ENCODE assay signal across 11 mouse cellular contexts in the genomic region with DNA sequence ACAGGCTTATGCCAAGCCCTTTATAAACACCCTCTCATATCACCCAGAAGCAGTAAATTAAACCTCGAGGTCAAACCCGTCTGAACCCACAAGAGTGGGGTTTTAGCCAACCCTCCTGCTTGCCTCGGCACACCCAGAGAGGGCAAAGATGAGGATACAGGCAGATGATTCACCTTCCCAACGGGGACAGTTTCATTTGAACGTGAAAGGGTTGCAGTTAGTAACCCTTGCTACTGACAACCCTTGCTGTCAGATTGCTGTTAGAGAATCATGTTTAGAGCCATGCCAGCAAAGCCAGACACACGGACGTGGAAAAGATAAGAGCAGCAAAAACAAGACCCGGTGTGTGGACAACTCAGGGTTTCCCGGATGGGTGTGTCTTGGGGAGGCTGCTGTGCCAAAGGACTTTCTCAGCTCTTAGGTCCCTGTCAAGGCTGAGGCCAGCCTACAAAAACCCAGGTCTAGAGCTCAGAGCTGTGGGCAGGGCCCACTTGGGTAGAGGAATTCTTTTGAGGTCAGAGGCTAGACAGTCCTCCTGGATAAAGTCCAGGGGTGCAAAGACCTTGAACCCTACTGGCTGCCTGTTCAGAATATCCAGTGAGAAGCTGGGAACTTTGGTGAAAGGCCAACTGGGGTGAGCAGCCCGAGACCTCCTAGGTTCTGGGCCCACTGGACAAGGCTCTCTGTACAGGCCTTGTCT. TPM values are rescaled to one million over a fixed set of nuclear protein-coding genes. Genes with fewer than 3 reads are reported as not detected.
DNase-seq lines count a peak whose midpoint lies in the region; ATAC-seq and TF ChIP-seq lines count a peak whose summit lies in the region.
"Had no signal": no experiment of that assay in that cellular context is flagged by ENCODE, and none has a peak within 500 bp of the region (broad histone marks: within the 10 kb centered on the region; RNA-seq: fewer than 3 reads in every experiment).

No protein-coding gene starts in this region.

- no peak for ATAC-seq in neural tube, embryonic 13.5 days (ENCODE audit: low read depth)
- ATAC-seq in neural tube, embryonic 15.5 days (ENCODE audit: low FRiP score), result no peak
- 0 out of 2 replicates have a peak, but pooled peaks have one; percentile 18 for ATAC-seq in intestine, embryonic 15.5 days

- TF ChIP-seq POLR2A in small intestine, adult 2 months (IDR thresholded peaks at IDR 0.05; ENCODE audit: low read depth, low read length), result no peak

- WGBS in neural tube, embryonic 13.5 days, result 81% methylated on average over 10 of the region's 10 CpGs
- WGBS in neural tube, embryonic 15.5 days, result 82% methylated on average over 10 of the region's 10 CpGs
- 50% methylated on average over 10 of the region's 10 CpGs for WGBS in intestine, embryonic 15.5 days
- 23% methylated on average over 10 of the region's 10 CpGs for WGBS in small intestine, adult 2 months

- no peak overlapping the region for H3K9ac ChIP-seq in neural tube, embryonic 13.5 days
- no peak overlapping the region for H3K9ac ChIP-seq in neural tube, embryonic 15.5 days (replicated peaks)
- H3K9ac ChIP-seq in intestine, embryonic 15.5 days, result no peak overlapping the region

- H3K4me2 ChIP-seq in neural tube, embryonic 13.5 days, result no peak overlapping the region
- no peak overlapping the region for H3K4me2 ChIP-seq in neural tube, embryonic 15.5 days
- no peak overlapping the region for H3K4me2 ChIP-seq in intestine, embryonic 15.5 days (replicated peaks)

- no peaks in the 10 kb centered on the region for H3K27me3 ChIP-seq in neural tube, embryonic 13.5 days
- H3K27me3 ChIP-seq in neural tube, embryonic 15.5 days (replicated peaks), result no peaks in the 10 kb centered on the region
- no peaks in the 10 kb centered on the region for H3K27me3 ChIP-seq in intestine, embryonic 15.5 days (replicated peaks)
- no peaks in the 10 kb centered on the region for H3K27me3 ChIP-seq in small intestine, adult 2 months (ENCODE audit: control insufficient read depth, insufficient read depth, low read length)

- DNase-seq in heart, adult 18-20 months, result peak; percentile 56 to 58
- no peak for DNase-seq in heart, adult 8-10 months (ENCODE audit: low spot score)
- no peak for DNase-seq in left cerebral cortex, adult 11 months (ENCODE audit: low spot score)
- no peak for DNase-seq in cerebellum, postnatal 4 days (ENCODE audit: low spot score in 2 of 2)
- DNase-seq: gastrocnemius, postnatal 14 days; lung, adult 2 months; midbrain, embryonic 14.5 days had no signal

- peaks cover 5% of the 10 kb centered on the region; the same call in 1 of the 2 replicates for H3K36me3 ChIP-seq in neural tube, embryonic 13.5 days
- no peaks in the 10 kb centered on the region for H3K36me3 ChIP-seq in neural tube, embryonic 15.5 days
- H3K36me3 ChIP-seq in intestine, embryonic 15.5 days, result no peaks in the 10 kb centered on the region
- no peaks in the 10 kb centered on the region for H3K36me3 ChIP-seq in small intestine, adult 2 months (ENCODE audit: control insufficient read depth, insufficient read depth, low read length)

- TF ChIP-seq CTCF in small intestine, adult 2 months (IDR thresholded peaks at IDR 0.05; ENCODE audit: extremely low read depth, insufficient read length, insufficient replicate concordance, low read depth, low read length), result no peak

- H3K9me3 ChIP-seq in neural tube, embryonic 13.5 days, result no peaks in the 10 kb centered on the region
- no peaks in the 10 kb centered on the region for H3K9me3 ChIP-seq in neural tube, embryonic 15.5 days (replicated peaks)
- no peaks in the 10 kb centered on the region for H3K9me3 ChIP-seq in intestine, embryonic 15.5 days

- peaks cover 29% of the 10 kb centered on the region for H3K4me1 ChIP-seq in neural tube, embryonic 13.5 days (replicated peaks)
- peaks cover 20% of the 10 kb centered on the region for H3K4me1 ChIP-seq in neural tube, embryonic 15.5 days
- peaks cover 6% of the 10 kb centered on the region for H3K4me1 ChIP-seq in intestine, embryonic 15.5 days (replicated peaks)
- peaks cover 28% of the 10 kb centered on the region for H3K4me1 ChIP-seq in small intestine, adult 2 months (ENCODE audit: control insufficient read depth, insufficient read depth, insufficient read length, low read length)

- H3K4me3 ChIP-seq in neural tube, embryonic 13.5 days, result no peak overlapping the region
- no peak overlapping the region for H3K4me3 ChIP-seq in neural tube, embryonic 15.5 days (replicated peaks)
- H3K4me3 ChIP-seq in intestine, embryonic 15.5 days (replicated peaks), result no peak overlapping the region
- H3K4me3 ChIP-seq in small intestine, adult 2 months (ENCODE audit: low read depth, low read length), result no peak overlapping the region

- 0 out of 2 replicates have a peak overlapping the region, but pooled peaks have one; percentile 1 for H3K27ac ChIP-seq in neural tube, embryonic 13.5 days (replicated peaks)
- H3K27ac ChIP-seq in neural tube, embryonic 15.5 days (replicated peaks), result no peak overlapping the region
- no peak overlapping the region for H3K27ac ChIP-seq in intestine, embryonic 15.5 days
- H3K27ac ChIP-seq in small intestine, adult 2 months (ENCODE audit: insufficient read depth, low read depth, low read length), result peak overlapping the region; percentile 66

RNA-seq across cellular contexts. Expression of a gene that starts 58.9 kb away (rescaled TPM):
- not detected for total RNA-seq in heart, adult 18-20 months (2021)
- not detected for total RNA-seq in heart, adult 8-10 months (2022)
- not detected in 2 replicates for polyA plus RNA-seq in neural tube, embryonic 13.5 days (2015; fragmentation: Nextera tagmentation; extraction: Ambion mirVana)
- polyA plus RNA-seq in neural tube, embryonic 15.5 days (2015; fragmentation: Nextera tagmentation; extraction: Ambion mirVana), result not detected in 2 replicates
- not detected in 2 replicates for polyA plus RNA-seq in intestine, embryonic 15.5 days (2015; fragmentation: Nextera tagmentation; extraction: Ambion mirVana)
- not detected in 2 replicates for polyA plus RNA-seq in small intestine, adult 2 months (2012; rRNA removed)
- total RNA-seq: gastrocnemius, postnatal 14 days had no signal
- polyA plus RNA-seq: lung, adult 2 months; midbrain, embryonic 14.5 days had no signal

Comparison
In these comparisons a context has a peak if more than half of its experiments do, and no peak if none do; other contexts are left out.
1. DNase-seq: peak in heart, adult 18-20 months (2 of 2); none in heart, adult 8-10 months (single experiment), left cerebral cortex, adult 11 months (single experiment) and cerebellum, postnatal 4 days (0 of 2).
2. H3K27ac ChIP-seq: peak in neural tube, embryonic 13.5 days (single experiment) and small intestine, adult 2 months (single experiment); none in neural tube, embryonic 15.5 days (single experiment) and intestine, embryonic 15.5 days (single experiment).